Mouse (Mus musculus): Measurements from ENCODE around the gene Cct7.
A peak's percentile ranks its signal among the peaks of the same experiment; 100 is the strongest.

Cct7 gene

GRCm38 (mm10) chr6:85452411-85452665, 1.0 kb downstream of the Cct7 start:
- no peak for DNase-seq (ENCODE audit: low spot score)

- no peak for DNase-seq (ENCODE audit: low spot score)
Measured at GRCm38 (mm10) chr6:85452816-85453215, 1.5 kb downstream of the Cct7 start.

GRCm38 (mm10) chr6:85459621-85460020, 8.3 kb downstream of the Cct7 start:
- no peak for DNase-seq (ENCODE audit: low spot score)

- DNase-seq (ENCODE audit: low spot score): no peak
Measured at GRCm38 (mm10) chr6:85465381-85465780, 14.1 kb downstream of the Cct7 start.

- no peak for DNase-seq (ENCODE audit: low spot score)
Measured at GRCm38 (mm10) chr6:85469660-85470430, 18.5 kb downstream of the Cct7 start.

- DNase-seq (ENCODE audit: low spot score): no peak
Measured at GRCm38 (mm10) chr6:85471962-85472361, 20.6 kb downstream of the Cct7 start.

GRCm38 (mm10) chr6:85472542-85472941, 21.2 kb downstream of the Cct7 start:
- DNase-seq (ENCODE audit: low spot score): no peak

GRCm38 (mm10) chr6:85475581-85475980, 24.3 kb downstream of the Cct7 start:
- no peak for DNase-seq (ENCODE audit: low spot score)

- peak; percentile 16 for DNase-seq (ENCODE audit: low spot score)
Measured at GRCm38 (mm10) chr6:85477366-85477917, 26.1 kb downstream of the Cct7 start.

GRCm38 (mm10) chr6:85478416-85478815, 27.1 kb downstream of the Cct7 start:
- no peak for DNase-seq (ENCODE audit: low spot score)

GRCm38 (mm10) chr6:85479979-85480378, 28.7 kb downstream of the Cct7 start:
- DNase-seq (ENCODE audit: low spot score): no peak

- no peak for DNase-seq (ENCODE audit: low spot score)
Measured at GRCm38 (mm10) chr6:85480685-85481084, 29.4 kb downstream of the Cct7 start.

GRCm38 (mm10) chr6:85483843-85484721, 32.8 kb downstream of the Cct7 start:
- DNase-seq (ENCODE audit: low spot score): no peak

- DNase-seq (ENCODE audit: low spot score): no peak
Measured at GRCm38 (mm10) chr6:85485738-85486137, 34.4 kb downstream of the Cct7 start.

GRCm38 (mm10) chr6:85488510-85488909, 37.2 kb downstream of the Cct7 start:
- DNase-seq (ENCODE audit: low spot score): no peak

- no peak for DNase-seq (ENCODE audit: low spot score)
Measured at GRCm38 (mm10) chr6:85489717-85490116, 38.4 kb downstream of the Cct7 start.

- DNase-seq (ENCODE audit: low spot score): no peak
Measured at GRCm38 (mm10) chr6:85490252-85490651, 38.9 kb downstream of the Cct7 start.

GRCm38 (mm10) chr6:85491606-85492005, 40.3 kb downstream of the Cct7 start:
- DNase-seq (ENCODE audit: low spot score): no peak

GRCm38 (mm10) chr6:85496976-85497375, 45.7 kb downstream of the Cct7 start:
- DNase-seq (ENCODE audit: low spot score): no peak

GRCm38 (mm10) chr6:85498147-85498546, 46.8 kb downstream of the Cct7 start:
- no peak for DNase-seq (ENCODE audit: low spot score)

GRCm38 (mm10) chr6:85500416-85500815, 49.1 kb downstream of the Cct7 start:
- DNase-seq (ENCODE audit: low spot score): no peak

- no peak for DNase-seq (ENCODE audit: low spot score)
Measured at GRCm38 (mm10) chr6:85501571-85502102, 50.3 kb downstream of the Cct7 start.
